Mouse (Mus musculus): Measurements from ENCODE around the gene Mospd3.
"Not testable (repeated sequence)": the region's sequence is repeated elsewhere in the genome, so short reads cannot be mapped to it uniquely, and the experiment has no call there.

The Mospd3 gene

DNA sequence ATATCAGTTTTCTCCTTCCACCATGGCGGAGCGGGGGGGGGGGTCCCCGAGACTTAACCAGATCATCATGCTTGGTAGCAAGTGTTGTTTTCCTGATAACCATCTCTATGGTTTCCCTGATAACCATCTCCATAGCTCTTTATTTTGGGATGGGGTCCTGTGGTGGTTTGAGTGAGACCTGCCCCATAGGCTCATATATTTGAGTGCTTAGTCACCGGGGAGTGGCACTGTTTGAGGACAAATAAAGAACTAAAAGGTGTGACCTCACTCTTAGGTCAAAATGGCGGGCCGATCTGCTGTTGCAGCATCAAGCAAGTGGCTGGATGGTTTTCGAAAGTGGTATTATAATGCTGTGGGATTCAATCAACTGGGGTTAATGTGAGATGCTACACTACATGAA is 14.5 kb upstream of the Mospd3 start:
- no peak for DNase-seq (ENCODE audit: low spot score in 2 of 2)

DNA sequence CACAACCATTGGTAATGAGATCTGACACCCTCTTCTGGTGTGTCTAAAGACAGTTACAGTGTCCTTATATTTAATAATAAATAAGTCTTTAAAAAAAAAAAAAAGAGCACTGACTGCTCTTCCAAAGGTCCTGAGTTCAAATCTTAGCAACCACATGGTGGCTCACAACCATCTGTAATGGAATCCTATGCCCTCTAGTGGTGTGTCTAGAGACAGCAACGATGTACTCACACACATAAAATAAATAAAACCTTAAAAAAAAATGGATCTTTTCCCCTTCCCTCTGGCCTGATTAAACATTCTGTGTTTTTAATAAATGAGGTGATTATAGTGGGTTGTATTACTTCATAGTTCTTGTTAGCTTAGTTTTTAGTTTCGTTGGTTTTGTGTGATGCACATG is 14.1 kb upstream of the Mospd3 start:
- not testable (repeated sequence) for DNase-seq (ENCODE audit: low spot score in 2 of 2)

DNA sequence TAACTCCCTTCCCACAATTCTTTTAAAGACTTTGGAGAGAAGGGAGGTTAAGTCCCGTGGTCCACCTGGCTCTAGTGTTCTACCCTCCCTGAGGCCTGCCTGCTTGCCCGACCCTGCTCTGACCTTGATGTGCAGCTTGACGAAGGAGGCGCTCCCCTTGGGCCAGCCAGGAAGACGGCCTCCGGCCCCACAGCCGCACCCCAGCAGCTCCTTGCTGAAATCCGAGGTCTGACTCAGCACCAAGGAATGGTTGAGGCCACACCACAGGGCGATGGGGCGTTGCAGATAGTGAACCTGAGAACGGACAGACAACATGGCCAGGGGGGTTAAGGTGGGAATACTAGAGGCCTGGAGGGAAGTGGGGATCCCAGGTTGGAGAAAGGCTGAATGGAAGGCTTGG is 12.7 kb upstream of the Mospd3 start, which contains the start of gene Pcolce:
Gene Pcolce (minus strand): TSS at position 235 of the 400 bp plus-strand sequence.
- no peak for DNase-seq (ENCODE audit: low spot score in 2 of 2)

DNA sequence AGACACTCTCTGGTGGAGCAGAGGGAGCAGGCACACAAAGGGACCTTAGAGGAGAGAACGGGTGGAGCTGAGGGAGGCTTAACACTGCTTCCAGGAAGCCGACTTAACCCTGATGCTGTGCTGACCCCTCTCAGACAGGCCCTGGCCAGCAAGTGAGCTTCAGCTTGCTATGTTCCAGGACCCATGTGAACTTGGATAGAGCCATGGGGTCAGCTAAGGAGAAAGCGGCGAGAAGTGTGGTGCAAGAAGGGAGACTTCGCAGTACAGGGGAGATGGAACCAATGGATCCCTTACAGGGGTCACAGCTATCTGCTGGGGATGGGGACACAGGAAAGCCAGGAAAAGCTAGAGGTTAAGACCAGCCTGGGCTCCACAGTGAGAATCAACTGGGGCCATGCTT is 12.2 kb upstream of the Mospd3 start:
- no peak for DNase-seq (ENCODE audit: low spot score in 2 of 2)

DNA sequence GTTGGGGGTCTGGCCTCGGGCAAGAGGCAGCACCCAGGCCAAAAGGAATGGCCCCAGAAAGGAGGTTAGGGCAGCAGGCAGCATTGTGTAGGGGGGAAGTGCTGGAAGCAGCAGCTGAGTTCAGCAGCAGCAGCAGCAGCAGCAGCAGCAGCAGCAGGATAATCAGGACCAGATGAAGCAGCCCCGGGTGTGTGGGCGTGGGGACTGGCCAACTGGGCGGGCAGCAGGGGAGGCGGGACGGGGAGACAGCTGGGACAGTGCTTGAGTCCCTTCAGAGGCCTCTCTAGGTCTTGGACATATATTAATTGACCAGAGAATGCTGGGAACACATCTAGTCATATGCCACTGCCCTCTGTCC is 10.4 kb upstream of the Mospd3 start:
- DNase-seq (ENCODE audit: low spot score in 2 of 2): no peak

DNA sequence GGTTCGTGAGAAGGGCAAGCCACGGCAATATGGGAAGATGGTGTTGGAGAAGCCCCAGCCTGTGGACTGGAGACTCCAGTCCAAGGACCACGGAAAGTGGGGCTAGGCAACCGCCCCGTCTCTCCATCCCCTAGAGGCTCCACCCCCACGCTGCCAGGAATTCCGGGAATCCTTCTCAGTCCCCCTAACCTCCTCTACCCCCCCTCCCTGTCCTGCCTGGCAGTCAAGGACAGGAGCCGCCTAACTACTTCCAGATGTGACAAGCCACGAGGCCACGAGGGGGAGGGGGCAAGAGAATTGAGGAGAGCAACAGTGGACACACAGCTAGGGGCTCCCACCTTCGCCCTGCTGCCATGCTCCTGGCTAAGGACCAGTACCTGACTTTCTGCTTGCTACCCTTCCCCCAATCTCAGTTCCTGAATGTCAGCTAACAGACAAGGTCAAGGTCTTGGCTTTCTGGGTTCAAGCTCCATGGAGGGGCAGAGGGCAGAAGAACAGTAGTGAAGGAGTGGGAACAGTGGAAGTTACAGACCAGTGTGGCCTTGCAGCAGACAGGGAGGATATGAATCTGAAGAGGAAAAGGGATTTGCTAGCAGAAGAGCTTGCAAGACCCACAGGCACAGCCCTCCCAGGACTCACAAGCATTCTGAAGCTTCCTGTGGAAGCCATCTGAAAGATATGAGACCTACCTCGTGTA is 9.8 kb upstream of the Mospd3 start:
- no peak for DNase-seq (ENCODE audit: low spot score in 2 of 2)

DNA sequence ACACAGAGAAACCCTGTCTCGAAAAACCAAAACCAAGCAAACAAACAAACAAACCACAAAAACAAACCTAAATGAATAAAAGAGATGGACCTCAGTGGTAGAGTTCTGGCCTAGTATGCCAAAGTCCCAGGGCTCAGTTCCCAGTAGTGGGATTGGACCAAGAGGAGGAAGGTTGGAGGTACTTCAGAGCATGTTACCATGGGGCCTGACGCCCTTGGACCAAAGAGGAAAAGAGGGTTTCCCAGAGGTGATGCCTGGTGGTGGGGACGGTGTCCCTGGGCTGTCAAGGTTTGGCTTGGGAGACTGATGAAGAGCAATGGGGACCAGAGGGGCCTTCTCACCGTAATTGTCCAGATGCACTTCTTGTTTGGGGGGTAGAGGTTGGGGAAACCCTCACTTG is 9.2 kb upstream of the Mospd3 start:
- DNase-seq (ENCODE audit: low spot score in 2 of 2): no peak

DNA sequence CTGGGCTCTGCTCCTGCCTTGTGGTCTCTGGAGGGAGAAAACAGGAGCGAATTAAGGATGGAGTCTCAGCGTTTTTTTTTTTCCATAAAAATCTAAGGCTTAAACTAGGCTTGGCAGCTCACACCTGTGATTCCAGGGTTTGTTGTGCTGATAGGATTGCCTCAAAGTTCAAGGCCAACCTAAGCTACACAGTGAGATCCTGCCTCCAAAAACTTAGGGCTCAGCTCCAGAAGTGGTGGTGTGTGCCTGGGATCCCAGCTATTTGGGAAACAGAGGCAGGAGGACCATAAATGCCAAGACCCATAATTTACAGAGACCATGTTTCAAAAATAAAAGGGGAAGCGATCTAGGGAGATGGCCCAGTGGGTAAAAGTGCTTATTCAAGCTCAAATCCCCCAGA is 8.4 kb upstream of the Mospd3 start:
- DNase-seq (ENCODE audit: low spot score in 2 of 2): no peak

DNA sequence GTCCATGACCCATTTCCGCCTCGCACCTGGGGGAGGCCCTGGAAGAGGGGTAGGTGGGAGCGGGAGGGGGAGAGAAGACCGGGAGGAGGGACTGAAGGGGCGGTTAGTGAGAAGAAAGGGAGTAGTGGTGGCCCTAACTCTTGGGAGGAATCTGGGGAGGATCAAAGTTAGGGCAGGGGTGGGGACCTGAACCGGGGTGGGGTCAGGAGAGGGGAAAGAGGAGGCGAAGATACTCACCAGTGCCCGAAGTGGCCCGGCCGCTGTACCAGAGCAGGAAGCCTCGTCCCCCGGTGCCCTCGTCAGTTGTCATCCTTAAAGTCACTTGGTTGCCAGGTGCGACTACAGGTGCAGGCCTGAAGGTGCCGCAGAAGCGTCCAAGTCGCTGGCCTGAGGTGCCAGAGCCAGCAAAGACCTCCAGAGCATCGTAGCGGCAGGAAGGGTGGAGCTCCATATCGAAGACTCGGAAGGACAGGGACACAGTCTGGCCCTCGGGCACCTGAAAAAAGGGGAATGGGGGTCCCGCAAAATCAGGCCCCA is 7.9 kb upstream of the Mospd3 start:
- DNase-seq (ENCODE audit: low spot score in 2 of 2): no peak

DNA sequence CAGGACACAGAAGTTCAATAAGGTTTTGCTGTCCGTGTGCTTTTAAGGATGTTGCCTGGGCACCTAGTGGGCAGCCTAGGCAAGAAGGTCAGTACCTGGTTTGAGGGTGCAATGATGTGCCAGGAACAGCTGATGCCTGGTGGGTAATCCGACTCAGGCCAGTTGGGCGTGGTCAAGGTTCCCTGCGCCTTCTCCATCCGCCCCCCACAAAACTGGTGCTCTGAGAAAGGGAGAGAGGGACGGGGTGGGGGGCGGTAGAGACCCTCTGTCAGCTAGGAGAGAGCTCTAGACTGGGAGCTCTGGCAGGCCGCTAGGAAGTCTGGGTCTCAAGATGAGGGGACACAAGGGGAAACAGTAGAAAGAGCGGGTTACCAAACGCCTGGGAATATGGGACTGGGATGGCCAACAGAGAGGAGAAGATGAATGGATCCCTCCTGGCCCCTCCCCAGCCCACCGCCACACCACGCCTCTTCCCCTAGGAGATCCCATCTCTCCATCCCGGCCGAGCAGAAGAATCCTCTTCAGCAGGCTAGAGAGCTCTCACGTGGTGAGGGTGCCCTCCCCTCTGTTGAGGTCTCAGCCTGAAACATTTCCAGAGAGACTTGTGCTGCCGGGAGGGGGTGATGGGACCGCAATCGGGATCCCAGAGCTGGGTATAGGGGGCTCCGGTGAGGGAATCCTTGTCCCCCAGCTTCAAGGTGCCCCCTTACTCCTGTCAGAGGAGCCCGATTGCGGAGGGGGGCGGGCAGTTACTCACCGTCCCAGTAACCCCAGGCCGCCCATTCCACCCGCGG is 7.2 kb upstream of the Mospd3 start:
- no peak for DNase-seq (ENCODE audit: low spot score in 2 of 2)

DNA sequence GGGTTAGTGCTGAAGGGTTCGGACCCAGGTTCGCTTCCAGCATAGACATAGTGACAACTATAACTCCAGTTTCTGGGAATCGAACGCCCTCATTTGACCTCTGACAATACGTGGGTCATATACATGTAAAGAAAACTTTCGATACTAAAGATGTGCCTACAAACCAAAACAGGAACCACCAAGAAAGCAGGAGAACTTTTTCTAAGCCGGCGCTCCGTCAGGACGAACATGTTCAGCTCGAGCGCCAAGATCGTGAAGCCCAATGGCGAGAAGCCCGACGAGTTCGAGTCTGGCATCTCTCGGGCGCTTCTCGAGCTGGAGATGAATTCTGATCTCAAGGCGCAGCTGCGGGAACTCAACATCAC is 489 bp upstream of the Mospd3 start:
- DNase-seq (ENCODE audit: low spot score in 2 of 2): peak; percentile 45 to 51

DNA sequence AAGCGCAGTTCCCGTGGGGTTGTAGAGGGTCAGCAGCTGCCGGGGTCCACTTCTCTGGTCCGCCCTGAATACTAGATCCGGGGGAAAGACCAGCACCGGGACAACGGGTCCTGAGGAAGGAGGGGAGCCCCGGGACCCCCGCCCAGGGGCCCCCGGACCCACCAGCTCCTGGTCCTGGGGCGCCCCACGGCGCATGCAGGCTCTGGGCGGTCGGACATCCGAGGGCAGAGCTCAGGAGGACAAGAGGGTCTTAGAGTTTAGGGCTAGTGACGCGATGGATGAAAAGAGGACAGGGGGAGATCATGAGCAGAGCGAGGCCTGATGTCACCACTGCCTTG is 608 bp downstream of the Mospd3 start:
- DNase-seq (ENCODE audit: low spot score in 2 of 2): no peak

DNA sequence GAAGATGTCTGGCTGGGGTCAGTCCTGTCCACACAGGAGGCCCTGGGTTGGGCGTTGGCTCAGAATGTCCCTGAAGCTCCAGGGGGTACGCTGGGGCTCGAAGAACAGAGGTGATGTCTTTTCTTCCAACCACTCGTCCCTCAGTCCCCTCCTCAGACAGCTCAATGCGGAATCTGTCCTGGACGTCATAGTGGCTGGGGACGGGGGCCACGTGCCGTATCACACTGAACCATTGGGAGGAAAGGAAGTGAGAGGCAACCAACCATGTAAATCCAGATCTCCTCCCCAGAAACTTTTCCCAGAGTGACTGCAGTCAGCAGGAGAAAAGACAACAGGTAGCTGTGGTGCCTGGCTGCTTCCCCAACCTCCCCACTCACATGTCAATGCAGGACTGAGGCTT is 1.3 kb downstream of the Mospd3 start:
- DNase-seq (ENCODE audit: low spot score in 2 of 2): no peak

DNA sequence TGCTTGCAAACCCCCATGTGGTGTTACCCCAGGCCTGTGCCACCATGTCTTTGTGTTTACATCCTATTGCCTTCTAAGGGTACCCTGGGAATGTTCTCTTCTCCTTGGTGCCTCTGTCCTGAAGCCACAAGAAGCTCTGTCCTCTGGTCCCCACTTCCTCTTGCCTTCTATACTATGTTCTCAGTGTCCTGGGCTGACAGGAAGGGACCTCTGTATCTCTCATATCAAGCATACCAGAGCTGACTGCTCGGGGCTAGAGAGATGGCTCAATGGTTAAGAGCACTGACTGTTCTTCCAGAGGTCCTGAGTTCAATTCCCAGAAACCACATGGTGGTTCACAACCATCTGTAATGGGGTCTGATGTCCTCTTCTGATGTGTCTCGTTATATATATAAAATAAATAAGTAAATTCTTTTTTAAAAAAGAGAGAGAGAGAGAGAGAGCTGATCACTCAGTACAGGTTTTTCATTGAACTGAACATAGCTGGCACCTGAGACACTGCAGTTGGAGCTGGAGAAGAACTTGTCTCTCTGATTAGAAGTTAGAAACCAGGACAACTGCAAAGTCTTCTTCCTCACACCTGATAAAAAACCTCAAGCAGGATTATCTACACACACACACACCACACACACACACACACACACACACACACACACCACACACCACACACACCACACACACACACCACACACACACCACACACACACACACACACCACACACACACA is 2.6 kb downstream of the Mospd3 start:
- no peak for DNase-seq (ENCODE audit: low spot score in 2 of 2)

DNA sequence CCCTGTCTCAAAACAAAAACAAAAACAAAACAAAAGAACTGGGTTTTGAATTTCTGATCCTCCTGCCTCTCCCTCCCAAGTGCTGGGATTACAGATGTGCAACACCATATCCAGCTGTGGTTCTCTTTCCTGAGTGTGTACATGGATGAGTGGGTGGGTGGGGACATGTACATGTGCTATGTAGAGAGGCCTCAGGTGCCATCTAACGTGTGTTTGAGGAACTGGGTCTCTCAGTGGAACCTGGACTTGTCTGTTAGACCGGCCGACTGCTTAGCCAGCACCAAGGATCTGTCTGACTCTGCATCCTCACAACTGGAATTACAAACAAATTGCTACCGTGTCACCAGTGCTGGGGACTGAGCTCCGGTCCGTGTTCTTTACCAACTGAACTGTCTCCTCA is 3.2 kb downstream of the Mospd3 start:
- no peak for DNase-seq (ENCODE audit: low spot score in 2 of 2)

DNA sequence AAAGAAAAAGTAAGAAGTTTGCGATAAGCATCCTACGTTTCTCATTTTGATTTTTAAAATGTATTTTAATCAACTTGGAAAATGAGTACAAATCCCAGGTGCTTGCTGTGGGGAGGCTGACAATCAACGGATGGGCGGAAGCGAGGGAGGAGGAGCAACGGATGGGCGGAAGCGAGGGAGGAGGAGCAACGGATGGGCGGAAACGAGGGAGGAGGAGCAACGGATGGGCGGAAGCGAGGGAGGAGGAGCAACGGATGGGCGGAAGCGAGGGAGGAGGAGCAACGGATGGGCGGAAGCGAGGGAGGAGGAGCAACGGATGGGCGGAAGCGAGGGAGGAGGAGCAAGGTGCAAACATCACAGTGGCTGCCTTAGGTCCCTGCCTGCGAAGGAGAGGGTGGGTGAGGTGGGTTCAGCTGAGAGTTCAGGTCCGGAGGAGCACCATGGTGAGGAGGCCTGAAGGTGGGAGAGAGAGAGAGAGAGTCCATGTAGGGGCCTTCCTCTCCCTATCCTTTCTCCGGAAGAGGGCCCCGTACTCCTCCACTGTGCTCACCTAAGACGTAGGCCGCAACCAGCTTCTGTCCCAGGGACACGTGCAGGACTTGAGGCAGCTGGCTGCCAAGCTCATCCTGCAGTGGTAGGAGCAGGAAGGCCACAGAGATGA is 4.1 kb downstream of the Mospd3 start:
- peak in 1 of 2 experiments; percentile 44 for DNase-seq (ENCODE audit: low spot score in 2 of 2)

DNA sequence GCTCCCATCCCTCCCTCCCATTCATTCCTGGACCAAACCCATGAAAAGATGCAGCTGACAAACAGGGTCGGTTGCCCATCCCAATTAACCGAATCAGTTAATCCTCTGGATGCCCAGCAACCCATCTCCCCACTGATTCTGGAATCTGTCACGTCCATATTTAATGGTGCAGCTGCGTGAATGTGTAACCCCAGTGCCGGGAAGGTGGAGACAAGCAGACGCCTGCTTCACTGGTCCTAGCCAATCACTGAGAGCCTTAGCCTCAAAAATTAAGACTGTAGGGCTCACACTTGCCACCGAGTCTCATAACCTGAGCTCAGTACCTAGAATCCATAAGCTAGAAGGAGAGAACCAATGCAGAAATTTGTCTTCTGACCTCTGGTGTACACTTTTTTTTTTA is 4.9 kb downstream of the Mospd3 start:
- no peak for DNase-seq (ENCODE audit: low spot score in 2 of 2)

DNA sequence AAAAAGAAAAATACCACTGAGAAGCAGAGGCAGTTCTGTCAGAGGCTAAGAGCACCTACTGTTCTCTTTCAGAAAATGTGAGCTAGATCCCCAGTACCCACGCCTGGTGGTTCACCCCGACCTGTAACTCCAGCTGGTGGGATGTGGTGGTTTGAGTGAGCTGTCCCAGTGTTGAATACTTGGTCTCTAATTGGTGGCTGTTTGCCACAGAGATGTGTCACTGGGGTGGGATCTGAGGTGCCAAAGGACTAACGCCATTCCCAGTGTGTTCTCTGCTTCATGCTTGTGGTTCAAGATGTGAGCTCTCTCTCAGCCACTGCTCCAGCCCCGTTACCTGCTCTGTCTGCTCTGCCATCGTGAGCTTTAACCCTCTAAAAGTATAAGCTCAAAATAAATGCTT is 10.4 kb downstream of the Mospd3 start:
- DNase-seq (ENCODE audit: low spot score in 2 of 2): no peak

DNA sequence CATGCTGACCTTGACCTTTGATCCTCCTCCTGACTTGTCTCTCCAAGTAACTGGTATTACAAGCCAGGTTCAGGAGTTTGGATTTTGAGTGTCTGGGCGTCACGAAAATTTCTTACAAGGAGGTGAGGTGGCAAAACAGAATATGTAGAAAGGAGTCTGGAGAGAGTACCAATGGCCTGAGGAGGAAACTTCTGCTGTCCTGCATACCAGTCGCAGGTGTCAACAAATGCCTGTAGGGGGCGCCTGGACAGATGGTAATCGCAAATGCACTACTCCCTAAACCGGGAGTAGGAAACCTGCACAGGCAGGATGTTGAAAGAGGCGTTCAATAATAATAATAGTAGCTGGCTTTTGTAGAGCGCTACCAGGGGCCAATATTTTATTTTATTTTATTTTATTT is 15.9 kb downstream of the Mospd3 start:
- peak; percentile 49 to 81 for DNase-seq (ENCODE audit: low spot score in 2 of 2)

DNA sequence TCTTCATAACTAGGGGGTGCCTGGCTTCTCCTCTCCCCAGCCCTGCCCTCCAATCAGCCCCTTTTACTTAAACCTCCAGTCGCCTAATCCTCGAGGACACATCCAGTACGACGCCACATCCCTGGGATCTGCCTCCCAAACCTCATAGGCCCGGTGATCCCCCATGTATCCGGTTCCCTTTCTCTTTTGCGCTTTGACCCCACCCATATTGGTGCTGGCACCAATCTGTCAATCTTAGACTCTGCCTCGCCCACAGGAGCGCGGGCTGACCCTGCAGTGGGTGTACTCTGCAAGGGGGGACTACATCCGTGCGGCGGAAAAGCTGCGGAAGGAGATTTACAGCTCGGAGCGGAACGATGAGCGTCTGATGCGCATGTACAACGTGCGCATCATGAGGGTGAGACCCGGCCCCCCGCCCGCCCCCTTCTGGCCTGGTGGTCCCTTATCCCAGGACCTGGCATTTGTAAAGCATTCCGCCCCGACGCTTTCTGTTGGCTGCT is 17.1 kb downstream of the Mospd3 start:
- DNase-seq (ENCODE audit: low spot score in 2 of 2): no peak

DNA sequence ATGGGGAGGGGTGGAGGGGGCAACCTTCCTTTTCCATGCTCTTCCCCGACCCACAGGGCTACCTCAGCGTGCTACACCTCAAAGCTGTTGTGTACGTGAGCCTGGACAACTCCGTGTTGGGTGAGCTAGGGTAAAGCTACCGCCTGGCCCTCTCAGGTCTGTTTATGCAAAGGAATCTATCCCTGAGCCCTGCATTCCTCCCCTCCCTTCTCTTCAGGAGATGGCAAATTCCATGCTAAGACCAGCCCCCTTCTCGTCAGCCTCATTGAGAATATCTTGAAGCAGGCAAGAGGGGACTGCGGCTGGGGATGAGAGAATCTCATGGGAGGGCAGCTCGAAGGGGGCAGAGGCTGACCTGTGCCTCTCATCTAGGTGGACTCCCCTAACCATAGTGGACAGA is 18.2 kb downstream of the Mospd3 start:
- DNase-seq (ENCODE audit: low spot score in 2 of 2): no peak

DNA sequence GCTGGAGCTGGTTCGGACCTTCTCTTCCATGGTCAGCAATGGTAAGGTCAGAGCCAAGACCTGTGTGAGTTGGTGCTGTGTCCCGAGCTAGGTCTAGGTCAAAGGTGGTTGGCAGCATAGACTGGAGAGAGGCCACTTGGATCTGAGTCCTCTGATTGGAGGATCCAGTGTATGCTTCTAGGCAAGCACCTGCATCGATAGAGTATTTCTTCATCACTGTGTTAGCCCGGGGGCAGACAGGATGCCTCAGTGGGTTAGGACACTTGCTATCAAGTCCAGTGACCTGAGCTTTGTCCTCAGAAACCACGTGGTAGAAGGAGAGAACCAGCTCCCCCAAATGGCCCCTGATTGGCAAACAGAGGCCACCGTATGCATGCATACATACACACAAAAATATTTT is 20.6 kb downstream of the Mospd3 start:
- DNase-seq (ENCODE audit: low spot score in 2 of 2): no peak

Data from spleen, postnatal 10 days (tissue).